Mouse (Mus musculus): ENCODE data around the gene Mmp9. TPM values are rescaled to one million over a fixed set of nuclear protein-coding genes. Genes with fewer than 3 reads are reported as not detected.

Mmp9 gene
- polyA plus RNA-seq, 1 experiment from 2014 or later: 5.7 TPM

GRCm38 (mm10) chr2:164903496-164903895 lies 37.1 kb upstream of the Mmp9 start:
- Histone ChIP-seq H3K4me1 (no peaks in the 10 kb centered on the region), H3K9ac (no peak overlapping the region), H3K4me2 (replicated peaks) (no peak overlapping the region), H3K9me3 (replicated peaks) (peaks cover 7% of the 10 kb centered on the region), H3K36me3 (peaks cover 100% of the 10 kb centered on the region), H3K27me3 (0 out of 2 replicates have a peak, but pooled peaks cover 3% of the 10 kb centered on the region), H3K27ac (no peak overlapping the region), H3K4me3 (no peak overlapping the region)
- ATAC-seq (ENCODE audit: low FRiP score): no peak
- 100% methylated on average over 1 of the region's 1 CpGs for WGBS

- no peak overlapping the region for H3K4me3 ChIP-seq
- H3K27ac ChIP-seq: no peak overlapping the region
- WGBS: 96% methylated on average over 4 of the region's 4 CpGs
- H3K4me2 ChIP-seq (replicated peaks): no peak overlapping the region
- H3K4me1 ChIP-seq: peaks cover 17% of the 10 kb centered on the region
- H3K36me3 ChIP-seq: peaks cover 81% of the 10 kb centered on the region
- H3K27me3 ChIP-seq: 0 out of 2 replicates have a peak, but pooled peaks cover 3% of the 10 kb centered on the region
- H3K9me3 ChIP-seq (replicated peaks): peaks cover 7% of the 10 kb centered on the region
- ATAC-seq (ENCODE audit: low FRiP score): no peak
- H3K9ac ChIP-seq: no peak overlapping the region
These were observed 34.5 kb upstream of the Mmp9 start for GRCm38 (mm10) chr2:164906071-164906470.

GRCm38 (mm10) chr2:164907511-164907910 lies 33.1 kb upstream of the Mmp9 start:
- Histone ChIP-seq H3K27ac (no peak overlapping the region), H3K9ac (no peak overlapping the region), H3K36me3 (peaks cover 67% of the 10 kb centered on the region), H3K4me1 (peaks cover 23% of the 10 kb centered on the region), H3K4me3 (no peak overlapping the region), H3K4me2 (replicated peaks) (no peak overlapping the region), H3K27me3 (no peaks in the 10 kb centered on the region), H3K9me3 (replicated peaks) (peaks cover 7% of the 10 kb centered on the region)
- WGBS: 96% methylated on average over 12 of the region's 12 CpGs
- ATAC-seq (ENCODE audit: low FRiP score): no peak

GRCm38 (mm10) chr2:164908011-164908410 lies 32.6 kb upstream of the Mmp9 start:
- no peak overlapping the region for H3K27ac ChIP-seq
- peaks cover 62% of the 10 kb centered on the region for H3K36me3 ChIP-seq
- WGBS: 92% methylated on average over 5 of the region's 5 CpGs
- peaks cover 24% of the 10 kb centered on the region for H3K4me1 ChIP-seq
- H3K4me3 ChIP-seq: no peak overlapping the region
- no peak overlapping the region for H3K9ac ChIP-seq
- peaks cover 7% of the 10 kb centered on the region for H3K9me3 ChIP-seq (replicated peaks)
- no peak for ATAC-seq (ENCODE audit: low FRiP score)
- H3K4me2 ChIP-seq (replicated peaks): no peak overlapping the region
- H3K27me3 ChIP-seq: no peaks in the 10 kb centered on the region

GRCm38 (mm10) chr2:164909100-164909499 lies 31.5 kb upstream of the Mmp9 start:
- Histone ChIP-seq H3K27me3 (no peaks in the 10 kb centered on the region), H3K9ac (0 out of 2 replicates have a peak overlapping the region, but pooled peaks have one; percentile 9), H3K4me1 (peaks cover 24% of the 10 kb centered on the region), H3K9me3 (replicated peaks) (peaks cover 7% of the 10 kb centered on the region), H3K27ac (no peak overlapping the region), H3K36me3 (peaks cover 51% of the 10 kb centered on the region), H3K4me3 (no peak overlapping the region), H3K4me2 (replicated peaks) (no peak overlapping the region; the same call in 1 of the 2 replicates)
- WGBS: 94% methylated on average over 3 of the region's 3 CpGs
- no peak for ATAC-seq (ENCODE audit: low FRiP score)

- no peak for ATAC-seq (ENCODE audit: low FRiP score)
These were observed 31.0 kb upstream of the Mmp9 start for GRCm38 (mm10) chr2:164909542-164909941.

GRCm38 (mm10) chr2:164910360-164911061 lies 30.1 kb upstream of the Mmp9 start:
- H3K27me3 ChIP-seq: no peaks in the 10 kb centered on the region

More at GRCm38 (mm10) chr2:164909542-164909941, 31.0 kb upstream of the Mmp9 start:
- Histone ChIP-seq H3K4me1 (peaks cover 24% of the 10 kb centered on the region), H3K36me3 (peaks cover 47% of the 10 kb centered on the region), H3K4me3 (peak overlapping the region; percentile 71), H3K4me2 (replicated peaks) (peak overlapping the region; percentile 85), H3K27me3 (no peaks in the 10 kb centered on the region), H3K27ac (no peak overlapping the region), H3K9ac (peak overlapping the region; percentile 9; the same call in 1 of the 2 replicates), H3K9me3 (replicated peaks) (peaks cover 7% of the 10 kb centered on the region)
- WGBS: 81% methylated on average over 1 of the region's 1 CpGs

GRCm38 (mm10) chr2:164911086-164912048 lies 29.2 kb upstream of the Mmp9 start, which contains the start of gene Zfp335:
Gene Zfp335 (minus strand): TSS chr2:164911757.
- H3K9ac ChIP-seq: peak within 1 kb of the TSS; percentile 84
- peaks cover 24% of the 10 kb centered on the region for H3K4me1 ChIP-seq
- peaks cover 28% of the 10 kb centered on the region for H3K36me3 ChIP-seq
- WGBS: under 1% methylated on average over 86 of the region's 91 CpGs
- peak; percentile 87 for ATAC-seq (ENCODE audit: low FRiP score)
- peak within 1 kb of the TSS; percentile 85 for H3K4me2 ChIP-seq (replicated peaks)
- H3K27ac ChIP-seq: peak within 1 kb of the TSS; percentile 99
- H3K27me3 ChIP-seq: no peaks in the 10 kb centered on the region
- H3K9me3 ChIP-seq (replicated peaks): peaks cover 3% of the 10 kb centered on the region
- peak within 1 kb of the TSS; percentile 71 for H3K4me3 ChIP-seq

More at GRCm38 (mm10) chr2:164910360-164911061, 30.1 kb upstream of the Mmp9 start:
- H3K4me2 ChIP-seq (replicated peaks): peak overlapping the region; percentile 85
- peaks cover 24% of the 10 kb centered on the region for H3K4me1 ChIP-seq
- H3K27ac ChIP-seq: peak overlapping the region; percentile 99
- H3K9ac ChIP-seq: peak overlapping the region; percentile 84
- 6% methylated on average over 37 of the region's 37 CpGs for WGBS
- peaks cover 37% of the 10 kb centered on the region for H3K36me3 ChIP-seq
- peaks cover 7% of the 10 kb centered on the region for H3K9me3 ChIP-seq (replicated peaks)
- ATAC-seq (ENCODE audit: low FRiP score): no peak; the same call in 1 of the 2 replicates
- H3K4me3 ChIP-seq: peak overlapping the region; percentile 71

GRCm38 (mm10) chr2:164912151-164912550 lies 28.4 kb upstream of the Mmp9 start:
- peaks cover 21% of the 10 kb centered on the region for H3K36me3 ChIP-seq
- no peaks in the 10 kb centered on the region for H3K9me3 ChIP-seq (replicated peaks)
- H3K27me3 ChIP-seq: no peaks in the 10 kb centered on the region
- H3K27ac ChIP-seq: peak overlapping the region; percentile 99
- H3K9ac ChIP-seq: peak overlapping the region; percentile 84
- peak overlapping the region; percentile 85 for H3K4me2 ChIP-seq (replicated peaks)
- WGBS: 16% methylated on average over 12 of the region's 12 CpGs
- peak overlapping the region; percentile 71 for H3K4me3 ChIP-seq
- peaks cover 24% of the 10 kb centered on the region for H3K4me1 ChIP-seq
- peak; percentile 5; the same call in 1 of the 2 replicates for ATAC-seq (ENCODE audit: low FRiP score)

- Histone ChIP-seq H3K4me2 (replicated peaks) (peak overlapping the region; percentile 85; the same call in 1 of the 2 replicates), H3K4me3 (0 out of 2 replicates have a peak overlapping the region, but pooled peaks have one; percentile 71), H3K9ac (no peak overlapping the region), H3K27ac (no peak overlapping the region), H3K4me1 (peaks cover 26% of the 10 kb centered on the region), H3K27me3 (no peaks in the 10 kb centered on the region), H3K36me3 (peaks cover 13% of the 10 kb centered on the region), H3K9me3 (replicated peaks) (no peaks in the 10 kb centered on the region)
- no peak for ATAC-seq (ENCODE audit: low FRiP score)
- 94% methylated on average over 9 of the region's 9 CpGs for WGBS
These were observed 27.7 kb upstream of the Mmp9 start for GRCm38 (mm10) chr2:164912749-164913427.

GRCm38 (mm10) chr2:164913428-164913786 lies 27.2 kb upstream of the Mmp9 start:
- 93% methylated on average over 2 of the region's 2 CpGs for WGBS
- Histone ChIP-seq H3K4me3 (no peak overlapping the region), H3K4me1 (peaks cover 26% of the 10 kb centered on the region), H3K27me3 (no peaks in the 10 kb centered on the region), H3K4me2 (replicated peaks) (no peak overlapping the region), H3K9me3 (replicated peaks) (no peaks in the 10 kb centered on the region), H3K36me3 (peaks cover 8% of the 10 kb centered on the region), H3K27ac (no peak overlapping the region), H3K9ac (no peak overlapping the region)
- ATAC-seq (ENCODE audit: low FRiP score): no peak
